Mouse (Mus musculus) intestine, embryonic 14.5 days (tissue): ENCODE data around the gene Calm5. TPM values are rescaled to one million over a fixed set of nuclear protein-coding genes. Genes with fewer than 3 reads are reported as not detected.
A peak's percentile ranks its signal among the peaks of the same experiment; 100 is the strongest.

Experiments used
- ATAC-seq: fragments of 200-750 bp; cut with Nextera tagmentation; replicated peaks from 2 replicates; pipeline ENCODE4 v1.8.0; 2017; ENCODE audit warnings: low read depth, moderate number of reproducible peaks, moderate TSS enrichment, moderate library complexity; ENCODE audit not compliant: low FRiP score, low TSS enrichment
- DNase-seq: peaks from one replicate; pipeline ENCODE4 v3.0.0-alpha.2; 2018; ENCODE audit warnings: low spot score
- H3K27ac ChIP-seq: fragments of 300-500 bp; sonication (generic); 2 replicates; pipeline ENCODE4 v1.5.1; 2014; ENCODE audit warnings: low read depth, mild to moderate bottlenecking, control low read depth
- H3K27me3 ChIP-seq: fragments of 300-500 bp; sonication (generic); replicated peaks from 2 replicates; pipeline ENCODE4 v1.6.1; 2014; ENCODE audit warnings: low read length, control low read depth; ENCODE audit not compliant: control insufficient read depth, insufficient read depth
- H3K36me3 ChIP-seq: fragments of 300-500 bp; sonication (generic); 2 replicates; pipeline ENCODE4 v1.6.1; 2014; ENCODE audit warnings: low read length, control low read depth; ENCODE audit not compliant: control insufficient read depth, insufficient read depth
- H3K4me1 ChIP-seq: fragments of 300-500 bp; sonication (generic); replicated peaks from 2 replicates; pipeline ENCODE4 v1.6.1; 2014; ENCODE audit warnings: low read length, control low read depth, mixed read lengths; ENCODE audit not compliant: control insufficient read depth, insufficient read depth
- H3K4me2 ChIP-seq: fragments of 300-500 bp; sonication (generic); 2 replicates; pipeline ENCODE4 v1.6.1; 2014; ENCODE audit warnings: low read length
- H3K4me3 ChIP-seq: fragments of 300-500 bp; sonication (generic); 2 replicates; pipeline ENCODE4 v1.5.1; 2014; ENCODE audit warnings: low read depth, low read length, control low read depth, mixed read lengths
- H3K9ac ChIP-seq: fragments of 300-500 bp; sonication (generic); 2 replicates; pipeline ENCODE4 v1.6.1; 2014; ENCODE audit warnings: mild to moderate bottlenecking, low read length
- H3K9me3 ChIP-seq: fragments of 300-500 bp; sonication (generic); 2 replicates; pipeline ENCODE4 v1.6.1; 2016; ENCODE audit warnings: low read length, control low read depth; ENCODE audit not compliant: control insufficient read depth
- WGBS: fragments of 180-500 bp; shearing (Covaris S2); extraction: QIAGEN DNeasy Blood & Tissue Kit; methylation state at CpG from one replicate; pipeline ENCODE4 v1.1.7; 2014; 5-methylcytosine and 5-hydroxymethylcytosine counted together
- polyA plus RNA-seq: library from polyadenylated mRNA; unstranded; fragments of >200 nt; fragmentation: Nextera tagmentation; extraction: Ambion mirVana; gene quantifications from 2 replicates; pipeline ENCODE4 v1.2.1, GENCODE M21; 2014

Gene Calm5
- polyA plus RNA-seq, 1 experiment from 2014 or later: not detected

GRCm38 (mm10) chr13:3856252-3856651 lies 2.3 kb downstream of the Calm5 start:
- 83% methylated on average over 1 of the region's 1 CpGs for WGBS
- DNase-seq (no peak), ATAC-seq (no peak)
- Histone ChIP-seq H3K27ac (no peak overlapping the region), H3K9me3 (no peaks in the 10 kb centered on the region), H3K4me2 (no peak overlapping the region), H3K9ac (no peak overlapping the region), H3K4me3 (no peak overlapping the region), H3K36me3 (no peaks in the 10 kb centered on the region), H3K4me1 (no peaks in the 10 kb centered on the region), H3K27me3 (no peaks in the 10 kb centered on the region)

- no peak for DNase-seq
- H3K9me3 ChIP-seq: no peaks in the 10 kb centered on the region
- no peak overlapping the region for H3K4me3 ChIP-seq
- H3K27me3 ChIP-seq: no peaks in the 10 kb centered on the region
- no peak overlapping the region for H3K27ac ChIP-seq
- no peak overlapping the region for H3K4me2 ChIP-seq
- 89% methylated on average over 8 of the region's 8 CpGs for WGBS
- no peaks in the 10 kb centered on the region for H3K36me3 ChIP-seq
- H3K4me1 ChIP-seq: no peaks in the 10 kb centered on the region
- no peak for ATAC-seq
- no peak overlapping the region for H3K9ac ChIP-seq
These were observed 7.3 kb downstream of the Calm5 start for GRCm38 (mm10) chr13:3861251-3861650.

- Histone ChIP-seq H3K4me1 (no peaks in the 10 kb centered on the region), H3K4me2 (no peak overlapping the region), H3K27ac (no peak overlapping the region), H3K4me3 (no peak overlapping the region), H3K36me3 (no peaks in the 10 kb centered on the region), H3K9me3 (no peaks in the 10 kb centered on the region), H3K27me3 (no peaks in the 10 kb centered on the region), H3K9ac (no peak overlapping the region)
- peak; percentile 30; the same call in 1 of the 2 replicates for ATAC-seq
- DNase-seq: no peak
- 63% methylated on average over 3 of the region's 3 CpGs for WGBS
These were observed 8.4 kb downstream of the Calm5 start for GRCm38 (mm10) chr13:3862325-3862724.

- 84% methylated on average over 10 of the region's 10 CpGs for WGBS
- no peak for DNase-seq
- H3K36me3 ChIP-seq: no peaks in the 10 kb centered on the region
- H3K9ac ChIP-seq: no peak overlapping the region
- no peak overlapping the region for H3K4me2 ChIP-seq
- no peak overlapping the region for H3K27ac ChIP-seq
- H3K4me3 ChIP-seq: no peak overlapping the region
- H3K4me1 ChIP-seq: no peaks in the 10 kb centered on the region
- H3K9me3 ChIP-seq: no peaks in the 10 kb centered on the region
- ATAC-seq: no peak
- H3K27me3 ChIP-seq: no peaks in the 10 kb centered on the region
These were observed 9.1 kb downstream of the Calm5 start for GRCm38 (mm10) chr13:3862922-3863580.

GRCm38 (mm10) chr13:3865648-3866354 lies 11.8 kb downstream of the Calm5 start:
- no peaks in the 10 kb centered on the region for H3K36me3 ChIP-seq
- ATAC-seq: peak; percentile 56

GRCm38 (mm10) chr13:3866355-3867052 lies 12.5 kb downstream of the Calm5 start:
- H3K4me1 ChIP-seq: no peaks in the 10 kb centered on the region
- no peaks in the 10 kb centered on the region for H3K36me3 ChIP-seq
- 68% methylated on average over 8 of the region's 8 CpGs for whole genome bisulfite sequencing
- no peak overlapping the region for H3K4me2 ChIP-seq
- H3K9ac ChIP-seq: no peak overlapping the region
- H3K4me3 ChIP-seq: no peak overlapping the region
- ATAC-seq (no peak), DNase-seq (no peak)
- H3K9me3 ChIP-seq: no peaks in the 10 kb centered on the region
- H3K27ac ChIP-seq: 0 out of 2 replicates have a peak overlapping the region, but pooled peaks have one; percentile 14
- no peaks in the 10 kb centered on the region for H3K27me3 ChIP-seq

More at GRCm38 (mm10) chr13:3865648-3866354, 11.8 kb downstream of the Calm5 start:
- no peak overlapping the region for H3K4me2 ChIP-seq
- no peaks in the 10 kb centered on the region for H3K9me3 ChIP-seq
- H3K27me3 ChIP-seq: no peaks in the 10 kb centered on the region
- H3K27ac ChIP-seq: 0 out of 2 replicates have a peak overlapping the region, but pooled peaks have one; percentile 14
- no peak overlapping the region for H3K4me3 ChIP-seq
- 63% methylated on average over 14 of the region's 14 CpGs for WGBS
- no peak overlapping the region for H3K9ac ChIP-seq
- H3K4me1 ChIP-seq: no peaks in the 10 kb centered on the region
- DNase-seq: no peak

GRCm38 (mm10) chr13:3867158-3867557 lies 13.2 kb downstream of the Calm5 start:
- no peak for DNase-seq
- Histone ChIP-seq H3K27ac (no peak overlapping the region), H3K9ac (no peak overlapping the region), H3K4me2 (no peak overlapping the region), H3K4me3 (no peak overlapping the region), H3K36me3 (no peaks in the 10 kb centered on the region), H3K9me3 (no peaks in the 10 kb centered on the region), H3K27me3 (no peaks in the 10 kb centered on the region), H3K4me1 (no peaks in the 10 kb centered on the region)
- no peak for ATAC-seq
- WGBS: 84% methylated on average over 6 of the region's 6 CpGs

GRCm38 (mm10) chr13:3869901-3870300 lies 15.9 kb downstream of the Calm5 start:
- ATAC-seq (no peak), DNase-seq (no peak)
- Histone ChIP-seq H3K4me1 (no peaks in the 10 kb centered on the region), H3K4me3 (no peak overlapping the region), H3K9ac (no peak overlapping the region), H3K4me2 (no peak overlapping the region), H3K9me3 (no peaks in the 10 kb centered on the region), H3K27ac (no peak overlapping the region), H3K27me3 (no peaks in the 10 kb centered on the region), H3K36me3 (no peaks in the 10 kb centered on the region)
